Mouse (Mus musculus) cerebellum, adult 2 months (tissue): ENCODE data around the gene Zfp462.

Experiments used
- CTCF ChIP-seq: fragments of 200-500 bp; IDR thresholded peaks from 2 replicates; pipeline ENCODE4 v1.5.1; 2011; ENCODE audit warnings: low read depth, mild to moderate bottlenecking, control low read depth, low read length, moderate library complexity, borderline replicate concordance; ENCODE audit not compliant: insufficient read depth
- POLR2A ChIP-seq: fragments of 200-500 bp; IDR thresholded peaks from 2 replicates; pipeline ENCODE4 v1.6.1; 2011; ENCODE audit warnings: low read length, control low read depth, borderline replicate concordance; ENCODE audit not compliant: insufficient read depth

DNA sequence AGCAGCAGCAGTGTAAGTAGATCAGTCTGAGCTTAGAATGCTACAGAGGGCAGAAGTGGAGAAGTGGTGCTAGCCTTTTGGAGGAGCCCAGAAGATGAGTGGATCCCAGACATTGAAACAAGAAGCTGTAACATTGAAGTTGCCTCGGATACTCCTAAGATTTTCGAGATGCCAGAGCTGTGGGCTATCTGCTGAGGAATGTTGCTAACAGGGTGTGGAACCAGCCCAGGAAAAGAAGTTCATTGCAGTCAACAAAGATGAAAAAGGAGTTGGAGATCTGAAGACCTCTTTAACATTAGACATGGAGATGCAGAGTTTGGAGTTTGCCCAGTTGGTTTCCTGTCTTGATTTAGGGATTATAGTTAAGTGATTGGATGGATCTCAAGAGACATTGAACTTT, 51.2 kb downstream of the Zfp462 start:
- TF ChIP-seq CTCF (no peak), POLR2A (no peak)
